In the genomic region with DNA sequence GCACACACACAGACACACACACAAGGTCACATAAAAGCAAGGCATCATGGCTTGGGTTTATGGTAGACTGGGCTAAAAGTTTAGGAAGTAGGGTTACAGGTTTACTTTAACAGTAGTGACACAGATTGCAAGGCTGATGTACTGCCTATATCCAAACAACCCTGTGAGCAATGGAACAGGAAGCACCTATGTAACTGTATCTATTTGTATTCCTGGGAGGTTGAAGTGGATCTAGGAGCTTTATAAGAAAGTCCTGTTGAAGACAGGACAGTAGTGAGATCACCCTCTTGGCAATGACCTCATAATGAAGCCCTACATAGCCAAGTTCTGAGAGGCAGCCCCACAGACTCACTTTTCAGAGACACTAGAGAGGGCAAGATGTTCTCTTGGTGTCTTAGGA, we compare ENCODE assay signal across 47 mouse cellular contexts. TPM values are rescaled to one million over a fixed set of nuclear protein-coding genes. Genes with fewer than 3 reads are reported as not detected.
"Had no signal": no experiment of that assay in that cellular context is flagged by ENCODE, and none has a peak within 500 bp of the region (broad histone marks: within the 10 kb centered on the region; RNA-seq: fewer than 3 reads in every experiment).

A gene (plus strand): TSS at position 301 of the 400 bp plus-strand sequence.

- H3K27ac ChIP-seq: left cerebral cortex, adult 2 months; limb, embryonic 10.5 days; limb, embryonic 12.5 days; limb, embryonic 13.5 days; limb, embryonic 15.5 days; liver, embryonic 12.5 days; liver, embryonic 13.5 days; liver, embryonic 14.5 days; liver, embryonic 15.5 days; lung, embryonic 15.5 days; macrophage; midbrain, embryonic 10.5 days; midbrain, embryonic 12.5 days; midbrain, embryonic 13.5 days; midbrain, embryonic 15.5 days had no signal

- H3K9me3 ChIP-seq: limb, embryonic 10.5 days; limb, embryonic 12.5 days; limb, embryonic 13.5 days; limb, embryonic 15.5 days; liver, embryonic 12.5 days; liver, embryonic 13.5 days; liver, embryonic 15.5 days; lung, embryonic 15.5 days; megakaryocyte, embryonic 14.5 days; midbrain, embryonic 10.5 days; midbrain, embryonic 12.5 days; midbrain, embryonic 13.5 days; midbrain, embryonic 15.5 days had no signal

- H3K36me3 ChIP-seq: limb, embryonic 10.5 days; limb, embryonic 12.5 days; limb, embryonic 13.5 days; limb, embryonic 15.5 days; liver, embryonic 12.5 days; liver, embryonic 13.5 days; liver, embryonic 15.5 days; lung, embryonic 15.5 days; midbrain, embryonic 10.5 days; midbrain, embryonic 12.5 days; midbrain, embryonic 13.5 days; midbrain, embryonic 15.5 days had no signal

- H3K4me3 ChIP-seq: left cerebral cortex, adult 2 months; limb, embryonic 10.5 days; limb, embryonic 12.5 days; limb, embryonic 13.5 days; limb, embryonic 15.5 days; liver, embryonic 12.5 days; liver, embryonic 13.5 days; liver, embryonic 15.5 days; lung, embryonic 15.5 days; megakaryocyte, embryonic 14.5 days; midbrain, embryonic 10.5 days; midbrain, embryonic 12.5 days; midbrain, embryonic 13.5 days; midbrain, embryonic 15.5 days; myocyte had no signal

- DNase-seq: left cerebral cortex, postnatal 4 days; liver; liver, embryonic 13.5 days; liver, postnatal 0 days; lung, adult 18-20 months; lung, adult 2 months; lung, embryonic 14.5 days; lung, postnatal 10 days; lung, postnatal 14 days; lung, postnatal 36 days; lung, postnatal 4 days; midbrain, embryonic 14.5 days had no signal

- H3K9ac ChIP-seq: limb, embryonic 12.5 days; limb, embryonic 13.5 days; limb, embryonic 15.5 days; liver, embryonic 12.5 days; liver, embryonic 13.5 days; liver, embryonic 14.5 days; liver, embryonic 15.5 days; liver, postnatal 0 days; lung, embryonic 14.5 days; lung, embryonic 15.5 days; midbrain, embryonic 12.5 days; midbrain, embryonic 13.5 days; midbrain, embryonic 15.5 days had no signal

- H3K4me2 ChIP-seq: limb, embryonic 12.5 days; limb, embryonic 13.5 days; limb, embryonic 15.5 days; liver, embryonic 11.5 days; liver, embryonic 12.5 days; liver, embryonic 13.5 days; liver, embryonic 15.5 days; lung, embryonic 14.5 days; lung, embryonic 15.5 days; midbrain, embryonic 11.5 days; midbrain, embryonic 12.5 days; midbrain, embryonic 13.5 days; midbrain, embryonic 15.5 days had no signal

- H3K27me3 ChIP-seq: limb, embryonic 12.5 days; limb, embryonic 13.5 days; limb, embryonic 15.5 days; liver, embryonic 12.5 days; liver, embryonic 13.5 days; liver, embryonic 15.5 days; lung, embryonic 15.5 days; megakaryocyte, embryonic 14.5 days; midbrain, embryonic 12.5 days; midbrain, embryonic 13.5 days; midbrain, embryonic 15.5 days had no signal

- H3K4me1 ChIP-seq: limb, embryonic 10.5 days; limb, embryonic 12.5 days; limb, embryonic 13.5 days; limb, embryonic 15.5 days; liver, embryonic 12.5 days; liver, embryonic 13.5 days; liver, embryonic 15.5 days; lung, embryonic 15.5 days; megakaryocyte, embryonic 14.5 days; midbrain, embryonic 10.5 days; midbrain, embryonic 12.5 days; midbrain, embryonic 13.5 days; midbrain, embryonic 15.5 days had no signal

- ATAC-seq: liver, embryonic 12.5 days; liver, postnatal 0 days; lung, postnatal 0 days; midbrain, embryonic 13.5 days; midbrain, embryonic 15.5 days; midbrain, embryonic 16.5 days had no signal

RNA-seq across cellular contexts. Expression of the gene that starts here (rescaled TPM):
- total RNA-seq: left cerebral cortex, adult 18-20 months; left cerebral cortex, adult 2 months; left cerebral cortex, adult 8-10 months; left cerebral cortex, postnatal 10 days; left cerebral cortex, postnatal 14 days; left cerebral cortex, postnatal 25 days; left cerebral cortex, postnatal 36 days; left cerebral cortex, postnatal 4 days; liver, adult 2 months; megakaryocyte progenitor cell, adult 5-6 weeks; megakaryocyte, adult 5-6 weeks; megakaryocyte-erythroid progenitor cell, adult 5-6 weeks; monocyte, adult 5-6 weeks had no signal
- polyA plus RNA-seq: limb, embryonic 10.5 days; limb, embryonic 11.5 days; limb, embryonic 12.5 days; limb, embryonic 13.5 days; limb, embryonic 14.5 days; limb, embryonic 15.5 days; liver, adult 2 months; liver, embryonic 11.5 days; liver, embryonic 12.5 days; liver, embryonic 13.5 days; liver, embryonic 14.5 days; liver, embryonic 15.5 days; liver, embryonic 16.5 days; liver, postnatal 0 days; lung, adult 2 months; lung, embryonic 14.5 days; lung, embryonic 15.5 days; lung, embryonic 16.5 days; lung, postnatal 0 days; macrophage; midbrain, embryonic 10.5 days; midbrain, embryonic 11.5 days; midbrain, embryonic 12.5 days; midbrain, embryonic 13.5 days; midbrain, embryonic 14.5 days; midbrain, embryonic 15.5 days; midbrain, embryonic 16.5 days; myocyte had no signal
